Mouse (Mus musculus): Measurements from ENCODE around the gene Map4k4. TPM values are rescaled to one million over a fixed set of nuclear protein-coding genes. Genes with fewer than 3 reads are reported as not detected.

Gene Map4k4
- polyA plus RNA-seq, 1 experiment from 2014 or later = 23.7 TPM

GRCm38 (mm10) chr1:39920616-39921015 lies 19.9 kb downstream of the Map4k4 start:
- Histone ChIP-seq H3K9ac (ENCODE audit: low read depth, low read length) (no peak overlapping the region), H3K36me3 (ENCODE audit: control insufficient read depth, insufficient read depth, low read length) (no peaks in the 10 kb centered on the region), H3K4me2 (no peak overlapping the region), H3K4me3 (ENCODE audit: low read depth, low read length) (no peak overlapping the region), H3K4me1 (ENCODE audit: control insufficient read depth, insufficient read depth, low read length) (peaks cover 62% of the 10 kb centered on the region), H3K9me3 (replicated peaks; ENCODE audit: control insufficient read depth, low read length) (no peaks in the 10 kb centered on the region), H3K27me3 (ENCODE audit: control insufficient read depth, insufficient read depth, low read length) (no peaks in the 10 kb centered on the region), H3K27ac (ENCODE audit: low read depth, low read length) (peak overlapping the region; percentile 35; the same call in 1 of the 2 replicates)
- no peak for ATAC-seq (replicated peaks; ENCODE audit: insufficient number of reproducible peaks, low FRiP score, low TSS enrichment)
- 61% methylated on average over 2 of the region's 2 CpGs for WGBS (ENCODE audit: insufficient replicate concordance)

GRCm38 (mm10) chr1:39921996-39922395 lies 21.3 kb downstream of the Map4k4 start:
- no peaks in the 10 kb centered on the region for H3K27me3 ChIP-seq (ENCODE audit: control insufficient read depth, insufficient read depth, low read length)
- no peak overlapping the region; the same call in 1 of the 2 replicates for H3K4me2 ChIP-seq
- 75% methylated on average over 3 of the region's 3 CpGs for WGBS (ENCODE audit: insufficient replicate concordance)
- peak overlapping the region; percentile 4 for H3K27ac ChIP-seq (ENCODE audit: low read depth, low read length)
- H3K36me3 ChIP-seq (ENCODE audit: control insufficient read depth, insufficient read depth, low read length) = no peaks in the 10 kb centered on the region
- peaks cover 71% of the 10 kb centered on the region for H3K4me1 ChIP-seq (ENCODE audit: control insufficient read depth, insufficient read depth, low read length)
- H3K4me3 ChIP-seq (ENCODE audit: low read depth, low read length) = no peak overlapping the region
- H3K9me3 ChIP-seq (replicated peaks; ENCODE audit: control insufficient read depth, low read length) = no peaks in the 10 kb centered on the region
- no peak overlapping the region for H3K9ac ChIP-seq (ENCODE audit: low read depth, low read length)
- ATAC-seq (replicated peaks; ENCODE audit: insufficient number of reproducible peaks, low FRiP score, low TSS enrichment) = no peak

GRCm38 (mm10) chr1:39922714-39923113 lies 22.0 kb downstream of the Map4k4 start:
- H3K4me3 ChIP-seq (ENCODE audit: low read depth, low read length) = no peak overlapping the region
- peaks cover 67% of the 10 kb centered on the region for H3K4me1 ChIP-seq (ENCODE audit: control insufficient read depth, insufficient read depth, low read length)
- WGBS (ENCODE audit: insufficient replicate concordance) = 27% methylated on average over 8 of the region's 8 CpGs

GRCm38 (mm10) chr1:39923395-39924337 lies 23.0 kb downstream of the Map4k4 start:
- Histone ChIP-seq H3K9ac (ENCODE audit: low read depth, low read length) (no peak overlapping the region), H3K27ac (ENCODE audit: low read depth, low read length) (peak overlapping the region; percentile 71), H3K4me3 (ENCODE audit: low read depth, low read length) (0 out of 2 replicates have a peak overlapping the region, but pooled peaks have one; percentile 10), H3K4me1 (ENCODE audit: control insufficient read depth, insufficient read depth, low read length) (peaks cover 62% of the 10 kb centered on the region), H3K4me2 (peak overlapping the region; percentile 40), H3K36me3 (ENCODE audit: control insufficient read depth, insufficient read depth, low read length) (no peaks in the 10 kb centered on the region), H3K27me3 (ENCODE audit: control insufficient read depth, insufficient read depth, low read length) (no peaks in the 10 kb centered on the region), H3K9me3 (replicated peaks; ENCODE audit: control insufficient read depth, low read length) (no peaks in the 10 kb centered on the region)
- ATAC-seq (replicated peaks; ENCODE audit: insufficient number of reproducible peaks, low FRiP score, low TSS enrichment) = no peak
- 12% methylated on average over 15 of the region's 15 CpGs for WGBS (ENCODE audit: insufficient replicate concordance)

More at GRCm38 (mm10) chr1:39922714-39923113, 22.0 kb downstream of the Map4k4 start:
- Histone ChIP-seq H3K9ac (ENCODE audit: low read depth, low read length) (no peak overlapping the region), H3K27me3 (ENCODE audit: control insufficient read depth, insufficient read depth, low read length) (no peaks in the 10 kb centered on the region), H3K36me3 (ENCODE audit: control insufficient read depth, insufficient read depth, low read length) (no peaks in the 10 kb centered on the region), H3K27ac (ENCODE audit: low read depth, low read length) (peak overlapping the region; percentile 71), H3K4me2 (peak overlapping the region; percentile 40), H3K9me3 (replicated peaks; ENCODE audit: control insufficient read depth, low read length) (no peaks in the 10 kb centered on the region)
- no peak for ATAC-seq (replicated peaks; ENCODE audit: insufficient number of reproducible peaks, low FRiP score, low TSS enrichment)

- H3K9me3 ChIP-seq (replicated peaks; ENCODE audit: control insufficient read depth, low read length) = no peaks in the 10 kb centered on the region
- ATAC-seq (replicated peaks; ENCODE audit: insufficient number of reproducible peaks, low FRiP score, low TSS enrichment) = no peak
- H3K27ac ChIP-seq (ENCODE audit: low read depth, low read length) = peak overlapping the region; percentile 22; the same call in 1 of the 2 replicates
- no peaks in the 10 kb centered on the region for H3K36me3 ChIP-seq (ENCODE audit: control insufficient read depth, insufficient read depth, low read length)
- WGBS (ENCODE audit: insufficient replicate concordance) = 47% methylated on average over 7 of the region's 7 CpGs
- no peak overlapping the region; the same call in 1 of the 2 replicates for H3K4me2 ChIP-seq
- H3K9ac ChIP-seq (ENCODE audit: low read depth, low read length) = no peak overlapping the region
- H3K4me1 ChIP-seq (ENCODE audit: control insufficient read depth, insufficient read depth, low read length) = peaks cover 72% of the 10 kb centered on the region
- H3K4me3 ChIP-seq (ENCODE audit: low read depth, low read length) = no peak overlapping the region
- no peaks in the 10 kb centered on the region for H3K27me3 ChIP-seq (ENCODE audit: control insufficient read depth, insufficient read depth, low read length)
These were observed 30.3 kb downstream of the Map4k4 start for GRCm38 (mm10) chr1:39931055-39931454.

- peaks cover 75% of the 10 kb centered on the region for H3K4me1 ChIP-seq (ENCODE audit: control insufficient read depth, insufficient read depth, low read length)
- ATAC-seq (replicated peaks; ENCODE audit: insufficient number of reproducible peaks, low FRiP score, low TSS enrichment) = no peak
- H3K9ac ChIP-seq (ENCODE audit: low read depth, low read length) = no peak overlapping the region
- 59% methylated on average over 9 of the region's 9 CpGs for WGBS (ENCODE audit: insufficient replicate concordance)
- no peaks in the 10 kb centered on the region for H3K9me3 ChIP-seq (replicated peaks; ENCODE audit: control insufficient read depth, low read length)
- no peak overlapping the region for H3K4me3 ChIP-seq (ENCODE audit: low read depth, low read length)
- no peak overlapping the region; the same call in 1 of the 2 replicates for H3K4me2 ChIP-seq
- no peaks in the 10 kb centered on the region for H3K36me3 ChIP-seq (ENCODE audit: control insufficient read depth, insufficient read depth, low read length)
- H3K27me3 ChIP-seq (ENCODE audit: control insufficient read depth, insufficient read depth, low read length) = no peaks in the 10 kb centered on the region
- peak overlapping the region; percentile 64 for H3K27ac ChIP-seq (ENCODE audit: low read depth, low read length)
These were observed 31.6 kb downstream of the Map4k4 start for GRCm38 (mm10) chr1:39932216-39932739.

GRCm38 (mm10) chr1:39932922-39933321 lies 32.2 kb downstream of the Map4k4 start:
- H3K27me3 ChIP-seq (ENCODE audit: control insufficient read depth, insufficient read depth, low read length) = no peaks in the 10 kb centered on the region
- H3K4me1 ChIP-seq (ENCODE audit: control insufficient read depth, insufficient read depth, low read length) = peaks cover 80% of the 10 kb centered on the region
- H3K27ac ChIP-seq (ENCODE audit: low read depth, low read length) = peak overlapping the region; percentile 64
- no peak for ATAC-seq (replicated peaks; ENCODE audit: insufficient number of reproducible peaks, low FRiP score, low TSS enrichment)
- no peaks in the 10 kb centered on the region for H3K36me3 ChIP-seq (ENCODE audit: control insufficient read depth, insufficient read depth, low read length)
- 60% methylated on average over 10 of the region's 10 CpGs for WGBS (ENCODE audit: insufficient replicate concordance)
- no peak overlapping the region for H3K4me3 ChIP-seq (ENCODE audit: low read depth, low read length)
- no peak overlapping the region for H3K4me2 ChIP-seq
- H3K9ac ChIP-seq (ENCODE audit: low read depth, low read length) = no peak overlapping the region
- H3K9me3 ChIP-seq (replicated peaks; ENCODE audit: control insufficient read depth, low read length) = no peaks in the 10 kb centered on the region

- Histone ChIP-seq H3K36me3 (ENCODE audit: control insufficient read depth, insufficient read depth, low read length) (no peaks in the 10 kb centered on the region), H3K4me3 (ENCODE audit: low read depth, low read length) (no peak overlapping the region), H3K4me2 (no peak overlapping the region), H3K27ac (ENCODE audit: low read depth, low read length) (no peak overlapping the region), H3K9me3 (replicated peaks; ENCODE audit: control insufficient read depth, low read length) (no peaks in the 10 kb centered on the region), H3K27me3 (ENCODE audit: control insufficient read depth, insufficient read depth, low read length) (no peaks in the 10 kb centered on the region), H3K9ac (ENCODE audit: low read depth, low read length) (no peak overlapping the region), H3K4me1 (ENCODE audit: control insufficient read depth, insufficient read depth, low read length) (peaks cover 85% of the 10 kb centered on the region)
- no peak for ATAC-seq (replicated peaks; ENCODE audit: insufficient number of reproducible peaks, low FRiP score, low TSS enrichment)
- WGBS (ENCODE audit: insufficient replicate concordance) = 35% methylated on average over 8 of the region's 8 CpGs
These were observed 34.2 kb downstream of the Map4k4 start for GRCm38 (mm10) chr1:39934954-39935353.
